Mouse (Mus musculus) liver, postnatal 0 days (tissue): ENCODE measurements around the gene Nr6a1. TPM values are rescaled to one million over a fixed set of nuclear protein-coding genes. Genes with fewer than 3 reads are reported as not detected.

ENCODE experiments used
- ATAC-seq: fragments of 200-750 bp; cut with Nextera tagmentation; 2 replicates; pipeline ENCODE4 v1.8.0; 2017; ENCODE audit warnings: mild to moderate bottlenecking, moderate library complexity
- DNase-seq: peaks from one replicate; pipeline ENCODE4 v3.0.0-alpha.2; 2016
- H3K27ac ChIP-seq: fragments of 300-500 bp; sonication (generic); 2 replicates; pipeline ENCODE4 v1.5.1; 2014; ENCODE audit warnings: antibody characterized with exemption, moderate library complexity, mild to moderate bottlenecking, low read depth
- H3K27me3 ChIP-seq: fragments of 300-500 bp; sonication (generic); 2 replicates; pipeline ENCODE4 v1.6.1; 2014; ENCODE audit warnings: low read length, control low read depth, mixed read lengths; ENCODE audit not compliant: insufficient read depth
- H3K36me3 ChIP-seq: fragments of 300-500 bp; sonication (generic); replicated peaks from 2 replicates; pipeline ENCODE4 v1.6.1; 2014; ENCODE audit warnings: mild to moderate bottlenecking, control low read depth, low read length, moderate library complexity, mixed read lengths; ENCODE audit not compliant: insufficient read depth
- H3K4me1 ChIP-seq: fragments of 300-500 bp; sonication (generic); 2 replicates; pipeline ENCODE4 v1.6.1; 2014; ENCODE audit warnings: antibody characterized with exemption, mild to moderate bottlenecking, control low read depth; ENCODE audit not compliant: insufficient read depth
- H3K4me2 ChIP-seq: fragments of 300-500 bp; sonication (generic); 2 replicates; pipeline ENCODE4 v1.6.1; 2014; ENCODE audit warnings: low read depth, mild to moderate bottlenecking, low read length, moderate library complexity, mixed read lengths
- H3K4me3 ChIP-seq: fragments of 300-500 bp; sonication (generic); 2 replicates; pipeline ENCODE4 v1.5.1; 2014; ENCODE audit warnings: low read depth, low read length
- H3K9ac ChIP-seq: fragments of 300-500 bp; sonication (generic); replicated peaks from 2 replicates; pipeline ENCODE4 v1.6.1; 2014; ENCODE audit warnings: mild to moderate bottlenecking, moderate library complexity
- H3K9me3 ChIP-seq: fragments of 300-500 bp; sonication (generic); 2 replicates; pipeline ENCODE4 v1.6.1; 2016; ENCODE audit warnings: mild to moderate bottlenecking, control low read depth, low read length, mixed read lengths
- CTCF ChIP-seq: sonication (generic); IDR thresholded peaks from 2 replicates; pipeline ENCODE4 v1.5.1; 2016; ENCODE audit warnings: antibody characterized with exemption, low read depth
- EP300 ChIP-seq: IDR thresholded peaks from 2 replicates; pipeline ENCODE4 v1.6.1; 2016; ENCODE audit warnings: antibody characterized with exemption, low read depth, mild to moderate bottlenecking
- WGBS: fragments of 180-500 bp; shearing (Covaris S2); extraction: QIAGEN DNeasy Blood & Tissue Kit; methylation state at CpG from one replicate; pipeline ENCODE4 v1.1.7; 2014; ENCODE audit not compliant: insufficient replicate concordance; 5-methylcytosine and 5-hydroxymethylcytosine counted together
- polyA plus RNA-seq: library from polyadenylated mRNA; unstranded; fragments of >200 nt; fragmentation: Nextera tagmentation; extraction: Ambion mirVana; gene quantifications from 2 replicates; pipeline ENCODE4 v1.2.1, GENCODE M21; 2015

Gene Nr6a1
- polyA plus RNA-seq, 1 experiment from 2014 or later, result 1.1 TPM

- H3K4me2 ChIP-seq, result peak overlapping the region; percentile 49
These were observed 144.8 kb downstream of the Nr6a1 start for GRCm38 (mm10) chr2:38782731-38783130.

GRCm38 (mm10) chr2:38781945-38782720 is 145.4 kb downstream of the Nr6a1 start:
- ATAC-seq (no peak), DNase-seq (no peak)
- Histone ChIP-seq H3K27me3 (no peaks in the 10 kb centered on the region), H3K4me3 (no peak overlapping the region; the same call in 1 of the 2 replicates), H3K4me2 (peak overlapping the region; percentile 49), H3K36me3 (no peaks in the 10 kb centered on the region), H3K9ac (peak overlapping the region; percentile 5; the same call in 1 of the 2 replicates), H3K27ac (0 out of 2 replicates have a peak overlapping the region, but pooled peaks have one; percentile 24), H3K4me1 (peaks cover 3% of the 10 kb centered on the region; the same call in 1 of the 2 replicates), H3K9me3 (no peaks in the 10 kb centered on the region)
- TF ChIP-seq CTCF, result no peak
- TF ChIP-seq EP300, result no peak
- WGBS, result 34% methylated on average over 6 of the region's 6 CpGs

More at GRCm38 (mm10) chr2:38782731-38783130, 144.8 kb downstream of the Nr6a1 start:
- Histone ChIP-seq H3K9ac (no peak overlapping the region), H3K4me1 (peaks cover 3% of the 10 kb centered on the region; the same call in 1 of the 2 replicates), H3K36me3 (no peaks in the 10 kb centered on the region), H3K9me3 (no peaks in the 10 kb centered on the region), H3K27me3 (no peaks in the 10 kb centered on the region), H3K27ac (no peak overlapping the region), H3K4me3 (no peak overlapping the region; the same call in 1 of the 2 replicates)
- WGBS, result 45% methylated on average over 1 of the region's 1 CpGs
- TF ChIP-seq EP300, result no peak
- TF ChIP-seq CTCF, result no peak
- no peak for ATAC-seq
- no peak for DNase-seq

GRCm38 (mm10) chr2:38779939-38780338 is 147.5 kb downstream of the Nr6a1 start:
- 48% methylated on average over 2 of the region's 2 CpGs for WGBS
- Histone ChIP-seq H3K9ac (no peak overlapping the region), H3K27me3 (no peaks in the 10 kb centered on the region), H3K4me2 (no peak overlapping the region), H3K4me1 (peaks cover 2% of the 10 kb centered on the region; the same call in 1 of the 2 replicates), H3K9me3 (no peaks in the 10 kb centered on the region), H3K27ac (no peak overlapping the region), H3K36me3 (no peaks in the 10 kb centered on the region), H3K4me3 (no peak overlapping the region)
- DNase-seq, result no peak
- no peak for ATAC-seq
- no peak for TF ChIP-seq EP300
- TF ChIP-seq CTCF, result no peak

- Histone ChIP-seq H3K9me3 (no peaks in the 10 kb centered on the region), H3K36me3 (no peaks in the 10 kb centered on the region), H3K4me1 (peaks cover 2% of the 10 kb centered on the region; the same call in 1 of the 2 replicates), H3K27ac (no peak overlapping the region), H3K27me3 (no peaks in the 10 kb centered on the region), H3K9ac (no peak overlapping the region), H3K4me3 (no peak overlapping the region), H3K4me2 (no peak overlapping the region)
- ATAC-seq, result no peak
- TF ChIP-seq EP300 (no peak), CTCF (no peak)
- DNase-seq, result no peak
- 60% methylated on average over 2 of the region's 2 CpGs for WGBS
These were observed 150.2 kb downstream of the Nr6a1 start for GRCm38 (mm10) chr2:38777326-38777725.

GRCm38 (mm10) chr2:38774936-38775335 is 152.6 kb downstream of the Nr6a1 start:
- Histone ChIP-seq H3K9me3 (no peaks in the 10 kb centered on the region), H3K36me3 (no peaks in the 10 kb centered on the region), H3K27ac (no peak overlapping the region), H3K27me3 (no peaks in the 10 kb centered on the region), H3K4me3 (no peak overlapping the region), H3K4me2 (no peak overlapping the region), H3K4me1 (peaks cover 2% of the 10 kb centered on the region; the same call in 1 of the 2 replicates), H3K9ac (no peak overlapping the region)
- ATAC-seq (no peak), DNase-seq (no peak)
- no peak for TF ChIP-seq EP300
- TF ChIP-seq CTCF, result no peak
- WGBS, result 33% methylated on average over 2 of the region's 2 CpGs

- Histone ChIP-seq H3K9ac (no peak overlapping the region), H3K27me3 (no peaks in the 10 kb centered on the region), H3K27ac (no peak overlapping the region), H3K4me3 (no peak overlapping the region), H3K9me3 (no peaks in the 10 kb centered on the region), H3K4me1 (peaks cover 2% of the 10 kb centered on the region; the same call in 1 of the 2 replicates), H3K36me3 (no peaks in the 10 kb centered on the region), H3K4me2 (no peak overlapping the region)
- DNase-seq, result no peak
- no peak for ATAC-seq
- 64% methylated on average over 2 of the region's 2 CpGs for WGBS
- TF ChIP-seq CTCF (no peak), EP300 (no peak)
These were observed 156.1 kb downstream of the Nr6a1 start for GRCm38 (mm10) chr2:38771478-38771797.
